Mouse (Mus musculus) heart, postnatal 36 days (tissue): ENCODE results near the gene Amz1. TPM values are rescaled to one million over a fixed set of nuclear protein-coding genes. Genes with fewer than 3 reads are reported as not detected.

Experiments
- DNase-seq, 2 experiments: peaks; one replicate each; pipeline ENCODE4 v3.0.0; 2021 to 2022
- intact Hi-C: fragments of 180-260 bp; cut with DNase I; formaldehyde crosslinking; loops from one replicate; pipeline ENCODE4 v1.15.1; 2025
- total RNA-seq, 2 experiments: library from RNA; stranded (reverse); gene quantifications; 2 replicates each; pipeline ENCODE4 v1.2.3; 2021

Gene Amz1
- total RNA-seq, 2 experiments from 2014 or later = 0.46 to 0.72 TPM

GRCm38 (mm10) chr5:140720773-140721172 lies 3.2 kb upstream of the Amz1 start:
- DNase-seq = no peak
- intact Hi-C loops = no loop called here

GRCm38 (mm10) chr5:140722121-140722520 lies 1.8 kb upstream of the Amz1 start:
- intact Hi-C loops = no loop called here
- no peak for DNase-seq

GRCm38 (mm10) chr5:140726062-140726839 lies 2.3 kb downstream of the Amz1 start:
- intact Hi-C loops = no loop called here
- no peak for DNase-seq

- intact Hi-C loops = no loop called here
- no peak for DNase-seq
Observed at GRCm38 (mm10) chr5:140726946-140727740, 3.2 kb downstream of the Amz1 start.

- intact Hi-C loops = no loop called here
Observed at GRCm38 (mm10) chr5:140731040-140731797, 7.3 kb downstream of the Amz1 start.

GRCm38 (mm10) chr5:140732195-140732594 lies 8.3 kb downstream of the Amz1 start:
- intact Hi-C loops = no loop called here

More at GRCm38 (mm10) chr5:140731040-140731797, 7.3 kb downstream of the Amz1 start:
- DNase-seq = no peak

GRCm38 (mm10) chr5:140733336-140733735 lies 9.4 kb downstream of the Amz1 start:
- intact Hi-C loops = no loop called here
- DNase-seq = no peak

More at GRCm38 (mm10) chr5:140732195-140732594, 8.3 kb downstream of the Amz1 start:
- no peak for DNase-seq

GRCm38 (mm10) chr5:140735297-140735696 lies 11.4 kb downstream of the Amz1 start:
- no peak for DNase-seq

GRCm38 (mm10) chr5:140736166-140736565 lies 12.2 kb downstream of the Amz1 start:
- DNase-seq = no peak
- intact Hi-C loops = no loop called here

More at GRCm38 (mm10) chr5:140735297-140735696, 11.4 kb downstream of the Amz1 start:
- intact Hi-C loops = no loop called here

GRCm38 (mm10) chr5:140739813-140740212 lies 15.9 kb downstream of the Amz1 start:
- DNase-seq = no peak
- intact Hi-C loops = no loop called here

- intact Hi-C loops = no loop called here
- peak; percentile 45 to 55 for DNase-seq
Observed at GRCm38 (mm10) chr5:140741040-140741439, 17.1 kb downstream of the Amz1 start.

- no peak for DNase-seq
- intact Hi-C loops = no loop called here
Observed at GRCm38 (mm10) chr5:140741877-140742276, 17.9 kb downstream of the Amz1 start.

- no peak for DNase-seq
- intact Hi-C loops = no loop called here
Observed at GRCm38 (mm10) chr5:140743706-140744131, 19.8 kb downstream of the Amz1 start.

- intact Hi-C loops = loop anchor here (2.0 to 5.0 kb wide), 2 partner anchors 41 to 80 kb away; partner anchors contain the start of gene Brat1
- DNase-seq = no peak
Observed at GRCm38 (mm10) chr5:140748425-140748824, 24.5 kb downstream of the Amz1 start.

GRCm38 (mm10) chr5:140749062-140749875 lies 25.3 kb downstream of the Amz1 start:
- intact Hi-C loops = loop anchor here (1.0 to 5.0 kb wide), 3 partner anchors 42 to 208 kb away; partner anchors contain the start of gene Brat1
- peak; percentile 81 to 83 for DNase-seq

GRCm38 (mm10) chr5:140750925-140751324 lies 27.0 kb downstream of the Amz1 start:
- DNase-seq = no peak
- intact Hi-C loops = no loop called here

- no peak for DNase-seq
- intact Hi-C loops = no loop called here
Observed at GRCm38 (mm10) chr5:140752041-140752440, 28.1 kb downstream of the Amz1 start.

GRCm38 (mm10) chr5:140752639-140753038 lies 28.7 kb downstream of the Amz1 start:
- intact Hi-C loops = no loop called here
- DNase-seq = no peak

- intact Hi-C loops = no loop called here
- no peak for DNase-seq
Observed at GRCm38 (mm10) chr5:140753223-140753622, 29.3 kb downstream of the Amz1 start.

- intact Hi-C loops = no loop called here
- DNase-seq = no peak
Observed at GRCm38 (mm10) chr5:140758864-140759263, 34.9 kb downstream of the Amz1 start.
